Mouse (Mus musculus) kidney, embryonic 14.5 days (tissue): Measurements from ENCODE around the gene Gm43951. TPM values are rescaled to one million over a fixed set of nuclear protein-coding genes. Genes with fewer than 3 reads are reported as not detected.

Source experiments
- ATAC-seq: fragments of 200-750 bp; cut with Nextera tagmentation; 2 replicates; pipeline ENCODE4 v1.8.0; 2017; ENCODE audit warnings: moderate number of reproducible peaks, mild to moderate bottlenecking, moderate TSS enrichment, moderate library complexity; ENCODE audit not compliant: low FRiP score, low TSS enrichment
- H3K27ac ChIP-seq: fragments of 300-500 bp; sonication (generic); 2 replicates; pipeline ENCODE4 v1.5.1; 2014; ENCODE audit warnings: low read depth, mild to moderate bottlenecking, low read length, moderate library complexity, mixed read lengths
- H3K27me3 ChIP-seq: fragments of 300-500 bp; sonication (generic); 2 replicates; pipeline ENCODE4 v1.6.1; 2014; ENCODE audit warnings: mild to moderate bottlenecking, low read length; ENCODE audit not compliant: control insufficient read depth, insufficient read depth
- H3K36me3 ChIP-seq: fragments of 300-500 bp; sonication (generic); 2 replicates; pipeline ENCODE4 v1.6.1; 2014; ENCODE audit warnings: low read length, mixed read lengths; ENCODE audit not compliant: control insufficient read depth, insufficient read depth
- H3K4me1 ChIP-seq: fragments of 300-500 bp; sonication (generic); 2 replicates; pipeline ENCODE4 v1.6.1; 2014; ENCODE audit warnings: low read length, mixed read lengths; ENCODE audit not compliant: control insufficient read depth, insufficient read depth
- H3K4me2 ChIP-seq: fragments of 300-500 bp; sonication (generic); replicated peaks from 2 replicates; pipeline ENCODE4 v1.6.1; 2014; ENCODE audit warnings: low read depth, mild to moderate bottlenecking, low read length
- H3K4me3 ChIP-seq: fragments of 300-500 bp; sonication (generic); 2 replicates; pipeline ENCODE4 v1.5.1; 2014; ENCODE audit warnings: mild to moderate bottlenecking, low read length
- H3K9ac ChIP-seq: fragments of 300-500 bp; sonication (generic); 2 replicates; pipeline ENCODE4 v1.6.1; 2014; ENCODE audit warnings: low read depth, mild to moderate bottlenecking, low read length, moderate library complexity
- H3K9me3 ChIP-seq: fragments of 300-500 bp; sonication (generic); 2 replicates; pipeline ENCODE4 v1.6.1; 2016; ENCODE audit warnings: low read length; ENCODE audit not compliant: control insufficient read depth
- WGBS: fragments of 180-500 bp; shearing (Covaris S2); extraction: QIAGEN DNeasy Blood & Tissue Kit; methylation state at CpG from one replicate; pipeline ENCODE4 v1.1.7; 2014; 5-methylcytosine and 5-hydroxymethylcytosine counted together
- polyA plus RNA-seq: library from polyadenylated mRNA; unstranded; fragments of >200 nt; fragmentation: Nextera tagmentation; extraction: Ambion mirVana; gene quantifications from 2 replicates; pipeline ENCODE4 v1.2.1, GENCODE M21; 2014

Gm43951 gene
- polyA plus RNA-seq: not detected in 2 replicates

DNA sequence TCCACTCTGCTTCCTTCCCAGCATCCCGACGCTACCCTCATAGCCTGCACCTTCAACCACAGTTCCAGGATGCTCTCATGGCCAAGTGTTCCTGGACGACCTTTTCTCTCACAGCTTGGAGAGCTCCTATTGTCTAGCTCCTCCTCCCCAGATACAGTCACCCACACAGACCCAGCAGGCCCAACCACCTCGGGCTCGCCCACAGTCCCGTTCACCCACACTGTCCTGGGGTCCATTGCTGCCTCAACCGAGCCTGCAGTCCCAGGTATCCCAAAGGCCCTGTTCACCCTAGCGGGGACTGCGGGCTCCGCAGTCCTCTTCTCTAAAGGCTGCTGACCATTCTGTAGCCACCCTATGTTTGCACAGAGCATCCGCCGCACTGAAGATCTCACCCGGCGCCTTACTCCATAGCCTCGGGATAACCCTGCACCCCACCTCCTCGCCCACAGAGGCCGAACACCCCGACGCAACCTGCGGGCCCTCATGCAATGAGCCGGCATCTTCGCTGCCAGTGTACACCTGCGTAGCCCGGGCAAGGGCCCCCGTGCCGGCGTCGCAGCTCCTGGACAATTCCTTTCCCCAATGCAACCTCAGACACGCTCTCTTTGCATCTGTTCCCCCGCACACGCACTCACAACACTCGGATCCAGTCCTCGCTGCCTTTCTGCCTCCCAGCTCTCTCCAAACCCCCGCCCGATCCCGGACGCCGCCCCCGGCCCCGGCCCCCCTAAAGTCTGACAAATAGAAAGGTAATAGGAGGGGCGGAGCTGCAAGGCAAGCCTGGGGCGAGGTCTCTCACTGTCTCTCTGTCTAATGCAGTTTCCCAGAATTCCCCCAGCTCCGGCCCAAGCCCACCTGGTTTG is at the start of gene Gm43951:
Gm43951 (minus strand) TSS at position 500 of the 863 bp plus-strand sequence.
- peak; percentile 50 for ATAC-seq
- Histone ChIP-seq H3K9ac (peak within 1 kb of the TSS; percentile 75), H3K4me2 (peak within 1 kb of the TSS; percentile 76), H3K27ac (peak within 1 kb of the TSS; percentile 77), H3K9me3 (no peaks in the 10 kb centered on the region), H3K4me1 (peaks cover 14% of the 10 kb centered on the region), H3K4me3 (peak within 1 kb of the TSS; percentile 84), H3K36me3 (peaks cover 27% of the 10 kb centered on the region), H3K27me3 (no peaks in the 10 kb centered on the region)
- under 1% methylated on average over 42 of the region's 43 CpGs for WGBS

DNA sequence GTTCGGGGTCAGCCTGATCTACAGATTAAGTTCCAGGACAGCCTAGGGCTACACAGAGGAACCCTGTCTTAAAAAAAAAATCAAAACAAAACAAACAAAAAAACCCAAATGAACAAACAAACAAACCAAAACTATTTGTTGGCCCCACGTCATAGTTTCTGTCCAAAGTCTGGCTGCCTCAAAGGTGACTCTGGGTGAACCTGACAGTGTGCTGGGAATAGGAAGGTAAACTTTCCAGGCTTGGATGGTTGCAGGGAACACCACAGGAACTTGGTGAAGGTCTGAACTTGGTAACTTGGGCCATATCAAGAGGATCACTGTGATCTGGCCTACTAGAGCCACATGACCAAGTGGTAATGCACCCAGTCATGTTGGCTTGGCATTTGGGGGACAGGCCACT is 49.8 kb upstream of the Gm43951 start:
- no peak for ATAC-seq
- Histone ChIP-seq H3K27me3 (no peaks in the 10 kb centered on the region), H3K9me3 (no peaks in the 10 kb centered on the region), H3K4me2 (no peak overlapping the region), H3K27ac (no peak overlapping the region), H3K4me3 (no peak overlapping the region), H3K36me3 (no peaks in the 10 kb centered on the region), H3K9ac (no peak overlapping the region), H3K4me1 (no peaks in the 10 kb centered on the region)
- WGBS: 84% methylated on average over 2 of the region's 2 CpGs

DNA sequence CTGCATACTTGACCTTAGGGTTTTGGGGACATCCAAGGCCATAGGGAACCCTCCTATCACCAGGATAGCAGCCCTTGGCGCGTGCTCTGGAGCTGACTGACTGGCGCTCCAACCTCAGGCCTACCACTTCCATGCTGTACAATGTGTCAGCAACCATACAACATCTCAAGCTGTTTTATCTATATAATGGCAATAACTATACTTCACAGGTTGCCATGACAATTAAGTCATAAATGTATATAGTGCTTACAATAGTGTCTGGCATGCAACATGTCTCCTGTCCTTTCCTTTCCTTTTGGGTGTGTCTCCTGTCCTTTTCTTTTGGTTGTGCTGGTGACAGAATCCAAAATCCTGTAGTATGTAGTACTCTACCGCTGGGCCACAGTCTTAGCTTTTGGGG is 49.0 kb upstream of the Gm43951 start:
- Histone ChIP-seq H3K4me2 (no peak overlapping the region), H3K36me3 (no peaks in the 10 kb centered on the region), H3K27me3 (no peaks in the 10 kb centered on the region), H3K9me3 (no peaks in the 10 kb centered on the region), H3K27ac (no peak overlapping the region), H3K4me3 (no peak overlapping the region), H3K4me1 (no peaks in the 10 kb centered on the region), H3K9ac (no peak overlapping the region)
- 97% methylated on average over 4 of the region's 4 CpGs for WGBS
- ATAC-seq: no peak

DNA sequence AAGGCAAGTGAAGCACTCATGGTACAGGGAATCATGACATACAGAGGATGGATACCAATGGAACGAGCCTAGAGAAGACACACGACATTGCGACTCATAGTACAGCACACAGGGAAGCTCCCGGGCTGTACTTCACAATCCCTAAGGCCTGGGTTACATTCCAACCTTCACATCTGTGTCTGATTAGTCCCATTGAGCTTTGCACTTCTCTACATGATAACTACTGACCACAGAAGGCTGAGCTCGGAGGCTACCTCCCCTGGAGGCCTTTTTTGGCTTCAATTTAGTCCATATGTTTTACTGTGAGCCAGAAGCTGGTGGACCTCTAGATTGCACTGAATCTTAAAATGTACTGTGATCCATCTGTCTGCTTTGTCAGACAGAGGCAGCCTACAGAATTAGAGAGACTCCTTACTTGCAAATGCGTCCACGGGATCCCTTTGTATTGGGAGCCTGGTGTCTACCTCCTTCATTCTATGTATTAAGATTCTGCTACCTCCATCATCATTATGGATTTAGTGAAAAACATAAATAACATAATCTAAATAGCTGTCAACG is 38.6 kb upstream of the Gm43951 start:
- H3K27ac ChIP-seq: no peak overlapping the region
- H3K4me1 ChIP-seq: no peaks in the 10 kb centered on the region
- H3K36me3 ChIP-seq: no peaks in the 10 kb centered on the region
- H3K4me3 ChIP-seq: no peak overlapping the region
- no peak overlapping the region for H3K9ac ChIP-seq
- no peak overlapping the region for H3K4me2 ChIP-seq
- WGBS: 82% methylated on average over 8 of the region's 8 CpGs
- no peaks in the 10 kb centered on the region for H3K9me3 ChIP-seq
- ATAC-seq: no peak
- H3K27me3 ChIP-seq: no peaks in the 10 kb centered on the region

DNA sequence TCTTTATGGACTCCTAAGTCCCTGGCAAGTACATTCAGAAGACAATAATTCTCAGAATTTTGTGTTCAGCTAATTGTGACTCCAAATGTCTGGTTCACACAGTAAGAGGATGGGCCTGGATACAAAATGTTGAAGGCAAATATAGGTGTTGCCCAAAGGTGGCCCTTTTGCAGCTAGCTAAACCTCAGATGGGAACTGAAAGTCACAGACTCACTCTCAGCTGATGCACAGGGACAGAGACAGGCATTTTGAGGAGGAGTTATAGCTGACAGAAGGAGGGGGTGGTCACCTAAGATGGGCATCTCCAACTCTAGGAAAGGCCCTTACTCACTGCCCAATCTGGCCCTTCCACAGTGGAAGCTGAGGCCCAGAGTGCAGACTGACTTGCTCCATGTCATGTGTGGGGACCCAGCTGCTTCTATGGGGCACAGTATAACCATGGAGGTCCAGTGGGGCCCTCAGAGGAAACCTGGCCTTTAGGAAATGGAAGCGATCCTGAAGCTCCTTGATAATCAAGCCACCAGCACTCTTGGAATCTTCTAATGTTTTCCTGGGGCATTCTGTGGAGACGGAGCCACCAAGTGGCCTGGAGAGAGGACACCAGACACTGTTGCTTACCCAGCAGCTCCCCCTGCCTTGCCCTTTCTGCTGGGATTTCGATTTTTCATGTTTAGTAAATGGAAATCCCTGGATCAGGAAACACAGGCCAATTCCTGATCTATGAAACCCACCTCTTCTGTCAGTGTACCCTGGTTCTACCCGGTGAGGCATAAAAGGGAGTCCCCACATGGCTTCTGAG is 33.6 kb upstream of the Gm43951 start:
- Histone ChIP-seq H3K27ac (no peak overlapping the region), H3K4me1 (no peaks in the 10 kb centered on the region), H3K4me2 (no peak overlapping the region), H3K9ac (no peak overlapping the region), H3K36me3 (no peaks in the 10 kb centered on the region), H3K27me3 (no peaks in the 10 kb centered on the region), H3K4me3 (no peak overlapping the region), H3K9me3 (no peaks in the 10 kb centered on the region)
- no peak for ATAC-seq
- WGBS: 67% methylated on average over 4 of the region's 4 CpGs

DNA sequence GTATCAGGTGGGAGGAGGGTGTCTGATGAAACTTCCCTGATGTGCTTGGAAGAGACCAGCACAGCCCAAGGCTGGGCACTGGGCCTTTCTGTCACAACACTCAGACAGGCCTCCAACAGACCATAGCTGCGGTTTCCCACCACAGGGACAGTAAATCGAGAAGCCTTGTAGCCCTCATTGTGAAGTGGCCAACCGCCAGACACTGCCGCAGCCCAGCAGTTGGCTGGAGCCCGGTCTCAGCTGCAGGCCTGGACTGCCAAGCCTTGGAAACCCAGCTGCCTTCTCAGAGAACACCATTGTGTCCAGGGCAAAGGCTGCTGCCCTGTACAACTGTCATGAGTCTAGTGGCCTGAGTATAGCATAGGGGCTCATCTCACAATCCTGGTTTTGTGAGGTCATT is 27.4 kb upstream of the Gm43951 start:
- Histone ChIP-seq H3K9ac (no peak overlapping the region), H3K4me2 (no peak overlapping the region), H3K4me1 (no peaks in the 10 kb centered on the region), H3K27ac (no peak overlapping the region), H3K36me3 (no peaks in the 10 kb centered on the region), H3K27me3 (no peaks in the 10 kb centered on the region), H3K9me3 (no peaks in the 10 kb centered on the region), H3K4me3 (no peak overlapping the region)
- WGBS: 62% methylated on average over 5 of the region's 5 CpGs
- no peak for ATAC-seq

DNA sequence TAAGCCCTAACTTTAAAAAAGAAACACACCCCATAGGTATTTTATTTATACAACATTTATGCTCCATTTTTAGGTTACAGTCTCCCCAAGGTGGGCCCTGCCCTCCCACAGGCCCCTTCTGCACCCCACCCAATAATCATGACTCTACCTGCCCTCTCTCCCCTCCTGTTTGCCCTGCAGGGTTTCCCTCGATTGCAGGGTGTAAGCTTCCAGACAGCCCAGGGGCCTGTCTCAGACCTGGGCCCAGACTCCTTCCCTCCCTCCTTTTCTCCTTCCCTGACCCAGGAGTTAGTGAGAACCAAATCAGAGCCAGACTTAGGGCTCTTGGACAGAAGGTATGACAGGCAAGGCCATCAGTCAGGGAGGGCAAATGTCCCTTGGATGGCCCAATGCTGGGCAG is 26.4 kb upstream of the Gm43951 start:
- H3K4me3 ChIP-seq: no peak overlapping the region
- 55% methylated on average over 1 of the region's 1 CpGs for WGBS
- no peaks in the 10 kb centered on the region for H3K4me1 ChIP-seq
- no peak for ATAC-seq
- no peaks in the 10 kb centered on the region for H3K27me3 ChIP-seq
- no peak overlapping the region for H3K9ac ChIP-seq
- no peaks in the 10 kb centered on the region for H3K36me3 ChIP-seq
- no peak overlapping the region for H3K4me2 ChIP-seq
- no peaks in the 10 kb centered on the region for H3K9me3 ChIP-seq
- no peak overlapping the region for H3K27ac ChIP-seq

DNA sequence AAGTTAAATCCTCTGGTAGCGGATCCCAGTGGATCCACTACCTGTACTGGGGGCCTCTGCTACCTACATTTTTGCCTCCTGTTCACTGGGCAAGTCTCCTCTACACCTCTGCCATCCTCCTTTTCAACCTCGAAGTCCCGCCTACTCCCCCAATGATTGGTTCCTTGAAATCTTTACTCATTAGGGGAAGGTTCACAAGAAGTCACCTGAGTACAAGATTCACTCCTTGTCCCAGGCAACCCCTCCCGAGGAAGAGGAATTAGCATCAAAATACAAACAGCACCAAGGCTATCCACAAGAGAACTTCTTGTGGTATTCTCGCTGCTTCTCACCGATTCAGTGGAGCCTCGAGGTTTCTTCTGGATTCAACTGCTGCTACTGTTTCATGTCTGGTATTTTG is 25.4 kb upstream of the Gm43951 start:
- WGBS: 83% methylated on average over 7 of the region's 7 CpGs
- H3K27ac ChIP-seq: no peak overlapping the region
- H3K27me3 ChIP-seq: no peaks in the 10 kb centered on the region
- no peak overlapping the region for H3K4me3 ChIP-seq
- H3K9me3 ChIP-seq: no peaks in the 10 kb centered on the region
- no peak for ATAC-seq
- no peaks in the 10 kb centered on the region for H3K4me1 ChIP-seq
- H3K36me3 ChIP-seq: no peaks in the 10 kb centered on the region
- H3K9ac ChIP-seq: no peak overlapping the region
- no peak overlapping the region for H3K4me2 ChIP-seq

DNA sequence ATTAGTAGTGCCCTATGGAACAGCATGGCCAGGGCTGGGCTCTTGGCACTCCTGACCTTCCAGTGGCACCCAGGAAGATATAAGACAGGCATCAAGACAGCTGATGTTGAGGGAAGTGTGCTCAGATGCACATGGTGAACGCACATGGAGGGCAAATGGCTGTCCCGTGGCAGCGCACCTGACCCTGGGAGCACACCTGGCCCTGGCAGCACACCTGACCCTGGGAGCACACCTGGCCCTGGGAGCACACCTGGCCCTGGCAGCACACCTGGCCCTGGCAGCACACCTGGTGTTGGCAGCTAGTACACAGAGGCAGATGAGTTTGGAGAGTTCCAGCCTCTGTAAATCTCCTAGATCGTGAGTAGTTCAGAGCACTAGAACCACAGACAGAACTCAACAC is 21.9 kb upstream of the Gm43951 start:
- WGBS: 88% methylated on average over 4 of the region's 4 CpGs

More for the DNA sequence above, 21.9 kb upstream of the Gm43951 start:
- H3K27me3 ChIP-seq: no peaks in the 10 kb centered on the region
- H3K9me3 ChIP-seq: no peaks in the 10 kb centered on the region
- no peak overlapping the region for H3K4me3 ChIP-seq
- H3K4me2 ChIP-seq: no peak overlapping the region
- no peak overlapping the region for H3K27ac ChIP-seq
- no peak for ATAC-seq
- no peak overlapping the region for H3K9ac ChIP-seq
- no peaks in the 10 kb centered on the region for H3K36me3 ChIP-seq
- H3K4me1 ChIP-seq: no peaks in the 10 kb centered on the region
